Mouse (Mus musculus) C2C12 (cell line): ENCODE data around the gene Bad.

ENCODE experiments used
- CTCF ChIP-seq: IDR thresholded peaks from one replicate; pipeline ENCODE4 v1.5.1; 2011; ENCODE audit not compliant: control insufficient read depth, insufficient read depth, insufficient read length
- USF1 ChIP-seq: IDR thresholded peaks from one replicate; pipeline ENCODE4 v1.6.1; 2011; ENCODE audit warnings: low read depth, mild to moderate bottlenecking, control low read depth, moderate library complexity

- TF ChIP-seq CTCF (no peak), USF1 (no peak)
Measured at GRCm38 (mm10) chr19:6951381-6951968, 9.8 kb downstream of the Bad start.
